Mouse (Mus musculus) MEL (cell line): ENCODE data around the gene Kif26b.

ENCODE experiments used
- CTCF ChIP-seq, 3 experiments: IDR thresholded peaks in 2 of 3; conservative IDR thresholded peaks in 1 of 3; 2 replicates each; pipeline ENCODE4 v1.5.1; 2011 to 2012; ENCODE audit warnings: low read length in 3 of 3, low read depth in 2 of 3, mild to moderate bottlenecking in 2 of 3, improper control_type of control experiment in 1 of 3, inconsistent platforms in 1 of 3, mixed read lengths in 1 of 3, moderate library complexity in 1 of 3; ENCODE audit not compliant: control insufficient read depth in 1 of 3, insufficient read depth in 1 of 3, poor library complexity in 1 of 3, severe bottlenecking in 1 of 3
- EP300 ChIP-seq, 2 experiments: IDR thresholded peaks; 2 replicates each; pipeline ENCODE4 v1.6.1; 2011; ENCODE audit warnings: improper control_type of control experiment in 2 of 2, low read length in 2 of 2, low read depth in 1 of 2, mild to moderate bottlenecking in 1 of 2
- MYC ChIP-seq: IDR thresholded peaks from 2 replicates; pipeline ENCODE4 v1.6.1; 2011; ENCODE audit warnings: low read depth, mild to moderate bottlenecking, low read length, improper control_type of control experiment, moderate library complexity
- POLR2A ChIP-seq, 2 experiments: IDR thresholded peaks; 2 replicates each; pipeline ENCODE4 v1.6.1; 2011 to 2012; ENCODE audit warnings: low read length in 2 of 2, mild to moderate bottlenecking in 2 of 2, control low read depth in 1 of 2, improper control_type of control experiment in 1 of 2, low read depth in 1 of 2, moderate library complexity in 1 of 2; ENCODE audit not compliant: control insufficient read depth in 1 of 2, insufficient read depth in 1 of 2, poor library complexity in 1 of 2
- RAD21 ChIP-seq: IDR thresholded peaks from 2 replicates; pipeline ENCODE4 v1.6.1; 2011; ENCODE audit warnings: mild to moderate bottlenecking, low read depth, low read length, improper control_type of control experiment

GRCm38 (mm10) chr1:178552278-178552897 lies 23.5 kb downstream of the Kif26b start:
- TF ChIP-seq POLR2A (IDR thresholded peaks at IDR 0.05; ENCODE audit: control insufficient read depth in 1 of 2, insufficient read depth in 1 of 2, low read depth in 1 of 2, low read length in 2 of 2, poor library complexity in 1 of 2) (no peak), EP300 (IDR thresholded peaks at IDR 0.05; ENCODE audit: low read depth in 1 of 2, low read length in 2 of 2) (no peak), CTCF (IDR thresholded peaks at IDR 0.05 in 2 of 3, conservative IDR thresholded peaks at IDR 0.05 in 1 of 3; ENCODE audit: control insufficient read depth in 1 of 3, insufficient read depth in 1 of 3, low read depth in 2 of 3, low read length in 3 of 3, poor library complexity in 1 of 3, severe bottlenecking in 1 of 3) (no peak), RAD21 (no peak), MYC (no peak)
